In genomic region chr5:115977266-115977665, GRCm38 (mm10) we compare ENCODE assay signal across 10 mouse cellular contexts. TPM values are rescaled to one million over a fixed set of nuclear protein-coding genes. Genes with fewer than 3 reads are reported as not detected.
DNase-seq lines count a peak whose midpoint lies in the region; ATAC-seq and TF ChIP-seq lines count a peak whose summit lies in the region.
"Had no signal": no experiment of that assay in that cellular context is flagged by ENCODE, and none has a peak within 500 bp of the region (broad histone marks: within the 10 kb centered on the region; RNA-seq: fewer than 3 reads in every experiment).

No protein-coding gene starts in this region.

- 52% methylated on average over 10 of the region's 10 CpGs for WGBS in macrophage (ENCODE audit: missing documents)
- WGBS in thymus, adult 2 months, result 85% methylated on average over 10 of the region's 10 CpGs

- H3K36me3 ChIP-seq in macrophage (ENCODE audit: inconsistent target), result no peaks in the 10 kb centered on the region
- H3K36me3 ChIP-seq in thymus, adult 2 months (ENCODE audit: control insufficient read depth, insufficient read depth, low read length), result peaks cover 11% of the 10 kb centered on the region; the same call in 1 of the 2 replicates

- H3K79me2 ChIP-seq in macrophage (ENCODE audit: inconsistent target), result no peaks in the 10 kb centered on the region

- ATAC-seq in granulocyte monocyte progenitor cell, adult 5-6 weeks (replicated peaks; ENCODE audit: poor library complexity, severe bottlenecking), result peak; percentile 31; the same call in 1 of the 2 replicates
- ATAC-seq in megakaryocyte progenitor cell, adult 5-6 weeks (replicated peaks; ENCODE audit: poor library complexity), result no peak

- H3K27ac ChIP-seq in layer of hippocampus, adult 2 months, result peak overlapping the region; percentile 43; the same call in 1 of the 2 replicates
- H3K27ac ChIP-seq in macrophage, result peak overlapping the region; percentile 68
- H3K27ac ChIP-seq in thymus, adult 2 months (ENCODE audit: control insufficient read depth, insufficient read depth, low read length), result no peak overlapping the region

- no peaks in the 10 kb centered on the region for H3K27me3 ChIP-seq in thymus, adult 2 months (ENCODE audit: control insufficient read depth, insufficient read depth, low read length)

- TF ChIP-seq CTCF in layer of hippocampus, adult 2 months (conservative IDR thresholded peaks at IDR 0.05), result no peak
- no peak for TF ChIP-seq CTCF in thymus, adult 2 months (IDR thresholded peaks at IDR 0.05; ENCODE audit: borderline replicate concordance, control insufficient read depth, extremely low read depth, insufficient read depth, low read length, poor library complexity)

- no peak for DNase-seq in layer of hippocampus, adult 2 months (ENCODE audit: low spot score in 2 of 2)
- no peak for DNase-seq in layer of hippocampus, postnatal 14 days (ENCODE audit: low spot score in 2 of 2)
- DNase-seq in kidney, postnatal 36 days, result peak; percentile 21 to 31
- DNase-seq in thymus, adult 2 months, result no peak
- DNase-seq in ovary, postnatal 14 days (ENCODE audit: low spot score), result no peak
- DNase-seq: adrenal gland, postnatal 25 days; right cerebral cortex, postnatal 25 days had no signal

- no peaks in the 10 kb centered on the region for H3K4me1 ChIP-seq in thymus, adult 2 months (replicated peaks; ENCODE audit: control insufficient read depth, insufficient read depth, low read length)

- H3K4me3 ChIP-seq in layer of hippocampus, adult 2 months, result no peak overlapping the region
- H3K4me3 ChIP-seq in macrophage (ENCODE audit: inconsistent target), result no peak overlapping the region
- H3K4me3 ChIP-seq in thymus, adult 2 months (ENCODE audit: control insufficient read depth, insufficient read depth, low read length), result no peak overlapping the region

- no peak for TF ChIP-seq POLR2A in thymus, adult 2 months (IDR thresholded peaks at IDR 0.05; ENCODE audit: control insufficient read depth, extremely low read depth, insufficient read depth, low read length, poor library complexity)

RNA-seq across cellular contexts. Expression of gene Prkab1, which starts 47.0 kb away (rescaled TPM):
- 10 to 100 TPM; 19.4 to 19.7 TPM for total RNA-seq in layer of hippocampus, adult 2 months (2021)
- total RNA-seq in layer of hippocampus, postnatal 14 days (2021), result 10 to 100 TPM; 20.3 to 23.5 TPM
- total RNA-seq in granulocyte monocyte progenitor cell, adult 5-6 weeks (2014; fragmentation: Nextera tagmentation), result 47.5 and 48.3 TPM in 2 replicates
- total RNA-seq in granulocyte monocyte progenitor cell, adult 5-6 weeks (2017), result 17.2 and 20.8 TPM in 2 replicates
- total RNA-seq in macrophage (2018; cell fraction: chromatin; rRNA removed), result 10 to 100 TPM; 26.5 to 87.4 (median 55.9) TPM
- 10 to 100 TPM; 22.5 to 38.7 (median 30.9) TPM for total RNA-seq in macrophage (2018; cell fraction: cytosol; rRNA removed)
- total RNA-seq in macrophage (2018; cell fraction: nucleus; rRNA removed), result 10 to 100 TPM; 31.8 to 67.9 (median 41.8) TPM
- 28.3 to 36.5 TPM (median 36.2 TPM) in 3 replicates for polyA plus RNA-seq in macrophage (2018)
- total RNA-seq in megakaryocyte progenitor cell, adult 5-6 weeks (2015), result 34.9 and 38.1 TPM in 2 replicates
- total RNA-seq in megakaryocyte progenitor cell, adult 5-6 weeks (2017), result 25.1 and 25.9 TPM in 2 replicates
- polyA plus RNA-seq in thymus, adult 2 months (2012; rRNA removed), result 102 and 109 TPM in 2 replicates

Comparison
In these comparisons a context has a peak if more than half of its experiments do, and no peak if none do; other contexts are left out.
1. DNase-seq: peak in kidney, postnatal 36 days (2 of 2); none in layer of hippocampus, adult 2 months (0 of 2), layer of hippocampus, postnatal 14 days (0 of 2), thymus, adult 2 months (single experiment) and ovary, postnatal 14 days (single experiment).